Mouse (Mus musculus): ENCODE data around the gene Tmem200c. TPM values are rescaled to one million over a fixed set of nuclear protein-coding genes. Genes with fewer than 3 reads are reported as not detected.

The Tmem200c gene
- total RNA-seq, 1 experiment from 2014 or later = 1.0 TPM

Other genes starting within 250 kb of the Tmem200c start
- 12.0 and 16.3 TPM in 2 replicates for gene Epb41l3, start 249.1 kb downstream of the Tmem200c start, total RNA-seq (2021)

Data from adrenal gland, postnatal 25 days (tissue).